Mouse (Mus musculus): ENCODE data around the gene Dpp9. TPM values are rescaled to one million over a fixed set of nuclear protein-coding genes. Genes with fewer than 3 reads are reported as not detected.

Dpp9 gene
- polyA plus RNA-seq, 1 experiment from 2014 or later: 26.3 TPM

DNA sequence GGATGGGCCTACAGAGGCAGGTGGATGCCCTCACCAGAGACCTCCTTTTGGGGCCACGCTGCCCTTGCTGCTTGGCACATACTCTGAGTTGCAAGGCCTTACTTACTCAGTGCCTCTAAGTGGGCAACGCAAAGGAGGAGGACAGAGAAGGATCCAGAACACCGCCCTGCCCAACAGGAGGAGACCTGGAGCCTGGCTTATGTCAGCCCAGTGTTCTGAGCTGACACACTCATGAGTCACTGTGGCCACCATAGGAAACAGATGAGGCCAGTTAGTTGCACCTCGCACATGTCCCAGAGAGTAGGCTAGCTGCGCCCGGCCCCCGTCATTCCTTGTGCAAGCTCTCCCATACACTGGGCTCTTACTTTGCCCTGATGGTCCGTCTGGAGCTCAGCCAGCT, 16.2 kb downstream of the Dpp9 start:
- Histone ChIP-seq H3K9me3 (no peaks in the 10 kb centered on the region), H3K4me3 (no peak overlapping the region), H3K9ac (no peak overlapping the region), H3K4me1 (replicated peaks) (no peaks in the 10 kb centered on the region), H3K27ac (replicated peaks) (no peak overlapping the region), H3K27me3 (no peaks in the 10 kb centered on the region), H3K4me2 (no peak overlapping the region), H3K36me3 (peaks cover 97% of the 10 kb centered on the region)
- 92% methylated on average over 8 of the region's 8 CpGs for WGBS
- no peak for ATAC-seq (ENCODE audit: low read depth)

DNA sequence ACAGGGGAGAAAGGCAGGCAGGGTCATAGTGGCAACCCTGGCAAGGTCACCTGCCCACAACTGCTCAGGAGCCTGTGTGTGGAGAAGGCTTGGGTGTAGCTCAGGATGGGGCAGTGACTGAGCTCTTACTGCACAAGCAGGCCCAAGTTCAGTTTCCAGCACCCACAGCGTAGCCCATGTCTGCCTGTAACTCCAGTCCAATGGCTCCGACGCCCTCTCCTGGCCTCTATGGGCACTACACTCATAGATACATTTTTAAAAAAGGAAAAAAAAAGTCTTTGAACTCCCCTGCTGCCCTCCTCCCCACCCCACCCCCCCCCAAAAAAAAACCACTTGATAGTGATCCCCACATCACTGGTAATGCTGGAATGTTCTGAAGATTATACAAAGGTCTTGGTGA, 17.1 kb downstream of the Dpp9 start:
- no peak overlapping the region for H3K4me2 ChIP-seq
- WGBS: 69% methylated on average over 3 of the region's 3 CpGs
- H3K36me3 ChIP-seq: peaks cover 97% of the 10 kb centered on the region

DNA sequence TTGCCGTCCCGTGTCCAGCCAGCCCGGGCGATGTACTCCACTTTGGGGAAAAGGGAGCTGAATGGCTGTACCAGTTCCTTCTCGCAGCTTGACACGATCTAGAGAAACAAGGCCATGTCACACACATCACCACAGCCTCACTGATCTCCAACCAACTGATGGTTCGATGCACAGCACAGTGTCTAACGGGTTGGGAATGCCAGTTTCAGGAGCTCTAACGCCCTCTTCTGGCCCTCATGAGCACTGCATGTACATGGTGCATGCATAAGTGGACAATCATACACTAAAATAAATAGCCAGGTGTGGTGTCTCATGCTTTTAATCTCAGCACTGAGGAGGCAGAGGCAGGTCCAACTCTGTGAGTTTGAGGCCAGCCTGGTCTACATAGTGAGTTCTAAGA, 18.1 kb downstream of the Dpp9 start:
- no peaks in the 10 kb centered on the region for H3K9me3 ChIP-seq
- WGBS: 86% methylated on average over 9 of the region's 9 CpGs
- H3K9ac ChIP-seq: no peak overlapping the region
- H3K27me3 ChIP-seq: no peaks in the 10 kb centered on the region
- H3K4me1 ChIP-seq (replicated peaks): no peaks in the 10 kb centered on the region
- H3K4me3 ChIP-seq: no peak overlapping the region
- peaks cover 97% of the 10 kb centered on the region for H3K36me3 ChIP-seq
- ATAC-seq (ENCODE audit: low read depth): no peak
- no peak overlapping the region for H3K27ac ChIP-seq (replicated peaks)
- H3K4me2 ChIP-seq: no peak overlapping the region

More for the DNA sequence above, 17.1 kb downstream of the Dpp9 start:
- no peaks in the 10 kb centered on the region for H3K27me3 ChIP-seq
- no peak overlapping the region for H3K27ac ChIP-seq (replicated peaks)
- no peak overlapping the region for H3K4me3 ChIP-seq
- H3K9me3 ChIP-seq: no peaks in the 10 kb centered on the region
- no peak overlapping the region for H3K9ac ChIP-seq
- no peaks in the 10 kb centered on the region for H3K4me1 ChIP-seq (replicated peaks)
- ATAC-seq (ENCODE audit: low read depth): no peak

DNA sequence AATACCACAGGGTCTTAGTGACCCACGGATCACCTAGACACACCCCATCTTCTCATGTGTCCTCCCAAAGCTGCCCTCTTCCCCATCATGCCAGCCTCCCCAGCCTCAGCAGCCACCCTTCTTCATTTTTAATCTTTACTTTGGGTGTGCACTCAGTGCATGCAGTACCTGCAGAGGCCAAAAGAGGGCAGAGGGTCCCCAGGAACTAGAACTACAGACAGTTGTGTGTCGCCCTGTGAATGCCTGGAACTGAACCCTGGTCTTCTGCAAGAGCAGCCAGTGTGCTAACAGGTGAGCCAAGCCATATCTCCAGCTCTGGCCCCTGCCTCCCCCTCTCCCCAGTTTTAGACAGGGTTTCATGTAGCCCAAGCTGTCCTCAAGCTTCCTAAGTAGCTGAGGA, 21.8 kb downstream of the Dpp9 start:
- Histone ChIP-seq H3K9me3 (no peaks in the 10 kb centered on the region), H3K36me3 (peaks cover 97% of the 10 kb centered on the region), H3K4me3 (no peak overlapping the region), H3K27me3 (no peaks in the 10 kb centered on the region), H3K4me1 (replicated peaks) (no peaks in the 10 kb centered on the region), H3K9ac (no peak overlapping the region), H3K27ac (replicated peaks) (no peak overlapping the region), H3K4me2 (no peak overlapping the region)
- no peak for ATAC-seq (ENCODE audit: low read depth)
- 58% methylated on average over 2 of the region's 2 CpGs for WGBS

DNA sequence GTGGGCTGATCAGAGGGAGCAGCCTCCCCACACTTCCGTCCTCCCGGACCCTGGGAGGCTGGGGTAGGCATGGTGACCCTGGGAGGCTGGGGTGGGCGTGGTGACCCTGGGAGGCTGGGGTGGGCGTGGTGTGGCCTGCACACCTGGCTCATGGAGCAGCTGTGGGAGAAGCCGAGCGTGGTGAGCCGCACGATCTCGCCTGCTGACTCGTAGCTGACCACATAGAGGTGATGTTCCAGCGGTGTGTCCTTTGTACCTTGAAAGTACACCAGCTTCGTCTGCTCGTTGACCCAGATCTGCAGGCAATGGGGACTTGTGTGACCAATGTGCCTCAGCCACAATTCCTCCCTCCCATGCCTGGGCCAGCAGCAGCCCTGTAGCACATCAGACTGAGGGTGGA, 23.9 kb downstream of the Dpp9 start:
- Histone ChIP-seq H3K4me1 (replicated peaks) (no peaks in the 10 kb centered on the region), H3K36me3 (peaks cover 100% of the 10 kb centered on the region), H3K4me3 (no peak overlapping the region), H3K9me3 (no peaks in the 10 kb centered on the region), H3K27me3 (no peaks in the 10 kb centered on the region), H3K27ac (replicated peaks) (no peak overlapping the region), H3K4me2 (no peak overlapping the region), H3K9ac (no peak overlapping the region)
- no peak for ATAC-seq (ENCODE audit: low read depth)
- WGBS: 94% methylated on average over 13 of the region's 13 CpGs

DNA sequence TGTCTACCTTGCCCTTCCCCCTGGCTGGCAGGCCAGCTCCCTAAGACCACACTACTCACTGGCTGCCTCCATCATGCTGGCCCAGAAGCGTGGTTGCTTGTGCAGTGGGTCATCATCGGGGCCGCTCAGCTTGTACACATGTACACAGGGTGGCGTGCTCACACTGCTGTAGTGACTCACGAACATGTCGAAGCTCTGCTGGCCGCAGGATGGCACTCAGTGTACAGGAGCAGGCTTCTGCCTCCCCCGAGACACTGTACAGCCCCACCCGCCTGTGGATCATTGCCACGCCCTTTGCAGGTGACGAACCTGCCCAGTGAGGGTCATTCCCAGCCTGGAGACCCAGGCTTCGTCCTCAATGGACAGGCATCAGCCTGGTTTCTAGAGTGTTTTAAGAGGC, 24.3 kb downstream of the Dpp9 start:
- Histone ChIP-seq H3K27me3 (no peaks in the 10 kb centered on the region), H3K9me3 (no peaks in the 10 kb centered on the region), H3K4me1 (replicated peaks) (no peaks in the 10 kb centered on the region), H3K27ac (replicated peaks) (no peak overlapping the region), H3K4me3 (no peak overlapping the region), H3K9ac (no peak overlapping the region), H3K36me3 (peaks cover 100% of the 10 kb centered on the region), H3K4me2 (no peak overlapping the region)
- WGBS: 92% methylated on average over 12 of the region's 12 CpGs
- ATAC-seq (ENCODE audit: low read depth): no peak

DNA sequence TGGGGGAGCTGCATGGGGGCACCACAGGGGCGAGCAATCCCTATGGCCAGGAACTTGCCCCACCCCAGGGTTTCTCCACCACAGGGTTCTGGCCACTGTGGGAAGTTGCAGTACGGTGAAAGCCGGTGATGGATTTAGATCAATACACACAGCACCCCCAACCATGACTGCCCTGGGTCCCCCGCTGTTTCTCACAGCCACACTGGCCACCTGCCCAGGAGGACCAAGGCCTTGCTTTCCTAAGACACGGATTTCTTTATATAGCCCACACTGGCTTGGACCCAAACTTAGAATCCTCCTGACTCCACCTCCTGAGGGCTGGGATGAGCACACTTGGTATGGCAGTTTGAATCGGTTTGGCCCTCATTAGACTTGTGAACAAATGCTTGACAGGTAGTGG, 27.4 kb downstream of the Dpp9 start:
- 94% methylated on average over 6 of the region's 6 CpGs for WGBS
- Histone ChIP-seq H3K27me3 (no peaks in the 10 kb centered on the region), H3K4me2 (no peak overlapping the region), H3K36me3 (peaks cover 97% of the 10 kb centered on the region), H3K4me3 (no peak overlapping the region), H3K27ac (replicated peaks) (no peak overlapping the region), H3K9me3 (no peaks in the 10 kb centered on the region), H3K9ac (no peak overlapping the region), H3K4me1 (replicated peaks) (no peaks in the 10 kb centered on the region; the same call in 1 of the 2 replicates)
- ATAC-seq (ENCODE audit: low read depth): no peak

DNA sequence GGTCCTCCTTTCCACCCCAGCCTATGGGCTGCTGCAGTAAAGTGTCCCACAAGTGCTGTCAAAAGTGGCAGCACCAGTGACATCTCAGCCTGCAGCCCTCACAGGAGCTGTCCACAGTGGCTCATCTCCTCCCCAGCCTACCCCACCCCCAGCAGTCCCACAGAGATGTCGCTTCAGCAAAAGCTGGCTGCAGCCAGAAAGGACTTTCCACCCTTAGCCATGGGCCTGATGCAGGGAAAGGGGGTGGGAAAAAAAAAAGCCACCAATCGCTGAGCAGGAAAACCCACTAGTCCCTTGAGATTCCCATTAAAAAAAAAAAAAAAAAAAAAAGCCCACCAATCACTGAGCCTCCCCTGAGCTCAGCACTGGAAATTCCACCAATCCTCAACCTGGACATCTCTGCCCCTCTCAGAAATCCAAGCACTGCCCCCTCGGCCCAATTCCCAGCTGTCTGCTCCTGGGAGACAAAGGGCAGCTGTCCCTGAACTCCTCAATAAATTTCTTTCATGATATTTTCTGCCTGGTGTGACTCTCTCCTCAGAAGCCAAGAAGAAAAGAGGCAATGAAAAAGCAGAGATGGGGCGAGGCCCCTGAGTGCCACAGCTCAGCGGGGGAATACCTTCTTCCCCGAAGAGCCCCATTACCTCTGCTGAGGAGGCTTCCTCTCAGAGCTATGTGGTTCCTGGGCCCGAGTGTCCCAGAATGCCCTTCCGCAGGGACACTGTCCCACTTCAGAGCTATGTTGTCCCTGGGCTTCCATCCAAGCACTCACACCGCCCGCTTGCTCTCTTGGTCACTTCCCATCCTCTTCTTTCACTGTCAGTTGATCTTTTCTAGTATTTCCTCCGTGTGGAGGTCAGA, 33.2 kb downstream of the Dpp9 start:
- H3K9ac ChIP-seq: peak overlapping the region; percentile 51; the same call in 1 of the 2 replicates
- H3K36me3 ChIP-seq: peaks cover 59% of the 10 kb centered on the region
- no peak overlapping the region for H3K4me3 ChIP-seq
- ATAC-seq (ENCODE audit: low read depth): peak; percentile 13; the same call in 1 of the 2 replicates
- peak overlapping the region; percentile 83 for H3K27ac ChIP-seq (replicated peaks)
- no peaks in the 10 kb centered on the region for H3K27me3 ChIP-seq
- no peaks in the 10 kb centered on the region for H3K9me3 ChIP-seq
- peaks cover 31% of the 10 kb centered on the region for H3K4me1 ChIP-seq (replicated peaks)
- WGBS: 19% methylated on average over 11 of the region's 11 CpGs
- peak overlapping the region; percentile 27; the same call in 1 of the 2 replicates for H3K4me2 ChIP-seq

DNA sequence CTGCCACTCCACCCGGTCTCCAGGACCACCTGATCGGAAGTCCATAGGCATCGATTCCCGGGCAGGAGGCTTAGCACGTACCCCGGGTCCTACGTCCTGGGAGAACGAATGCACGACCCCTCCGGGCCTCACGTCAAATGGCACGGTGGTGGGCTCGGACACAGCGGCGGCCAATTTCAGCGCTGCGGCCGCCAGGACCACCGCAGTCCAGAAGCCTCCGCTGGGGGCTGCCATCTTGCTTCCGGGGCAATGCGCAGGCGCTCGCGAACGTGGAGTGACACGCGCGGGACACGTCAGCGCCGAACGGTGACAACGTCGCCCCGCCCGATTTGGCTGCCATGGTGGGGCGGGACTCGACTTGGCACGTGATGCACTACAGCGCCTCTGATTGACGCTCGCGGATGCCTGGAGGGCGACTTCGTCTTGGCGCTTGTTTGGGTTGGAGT, 35.0 kb downstream of the Dpp9 start, which contains the start of gene Mydgf:
TSS of gene Mydgf (minus strand) at position 263 of the 446 bp plus-strand sequence.
- WGBS: under 1% methylated on average over 47 of the region's 47 CpGs
- peak; percentile 94 for ATAC-seq (ENCODE audit: low read depth)
- Histone ChIP-seq H3K9ac (peak within 1 kb of the TSS; percentile 88), H3K4me1 (replicated peaks) (peaks cover 31% of the 10 kb centered on the region), H3K9me3 (no peaks in the 10 kb centered on the region), H3K27ac (replicated peaks) (peak within 1 kb of the TSS; percentile 83), H3K27me3 (no peaks in the 10 kb centered on the region), H3K4me2 (peak within 1 kb of the TSS; percentile 94), H3K4me3 (peak within 1 kb of the TSS; percentile 88), H3K36me3 (peaks cover 59% of the 10 kb centered on the region)

DNA sequence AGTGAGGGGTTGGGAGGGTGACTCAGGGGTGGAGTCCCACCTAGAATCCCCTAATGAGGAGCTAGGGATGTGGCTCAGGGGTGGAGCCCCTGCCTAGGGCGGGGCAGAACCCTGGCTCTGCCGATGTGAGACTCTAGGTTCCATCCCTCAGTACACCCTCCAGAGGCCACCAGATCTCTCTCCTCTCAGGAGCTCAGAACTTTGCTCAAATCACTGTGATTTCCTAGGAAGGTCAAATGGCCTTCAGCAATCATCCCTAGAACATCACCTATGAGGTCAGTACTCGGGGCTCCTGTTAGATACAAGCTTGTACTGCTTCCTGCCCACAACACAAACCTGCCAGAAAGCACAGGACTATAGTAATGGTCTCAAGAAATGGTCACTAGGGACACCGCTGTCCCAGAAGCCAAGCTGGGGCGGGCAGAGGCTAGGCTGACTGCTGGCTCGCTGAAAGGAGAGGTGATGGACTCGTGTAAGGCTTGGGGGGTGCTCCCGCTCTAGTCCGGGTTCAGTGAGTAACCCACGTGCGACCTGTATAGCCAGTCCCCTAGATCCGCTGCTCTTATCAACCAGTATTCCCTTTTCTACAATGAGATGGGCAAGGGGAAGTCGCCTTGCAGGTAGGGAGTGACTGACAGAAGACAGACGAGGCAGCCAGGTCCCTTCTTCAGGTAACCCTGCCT, 35.6 kb downstream of the Dpp9 start:
- peak overlapping the region; percentile 94 for H3K4me2 ChIP-seq
- H3K4me3 ChIP-seq: peak overlapping the region; percentile 88
- no peaks in the 10 kb centered on the region for H3K9me3 ChIP-seq
- H3K27me3 ChIP-seq: no peaks in the 10 kb centered on the region
- peaks cover 57% of the 10 kb centered on the region for H3K36me3 ChIP-seq
- H3K27ac ChIP-seq (replicated peaks): peak overlapping the region; percentile 68
- H3K4me1 ChIP-seq (replicated peaks): peaks cover 31% of the 10 kb centered on the region
- H3K9ac ChIP-seq: peak overlapping the region; percentile 88
- WGBS: 3% methylated on average over 14 of the region's 14 CpGs
- peak; percentile 49 for ATAC-seq (ENCODE audit: low read depth)

DNA sequence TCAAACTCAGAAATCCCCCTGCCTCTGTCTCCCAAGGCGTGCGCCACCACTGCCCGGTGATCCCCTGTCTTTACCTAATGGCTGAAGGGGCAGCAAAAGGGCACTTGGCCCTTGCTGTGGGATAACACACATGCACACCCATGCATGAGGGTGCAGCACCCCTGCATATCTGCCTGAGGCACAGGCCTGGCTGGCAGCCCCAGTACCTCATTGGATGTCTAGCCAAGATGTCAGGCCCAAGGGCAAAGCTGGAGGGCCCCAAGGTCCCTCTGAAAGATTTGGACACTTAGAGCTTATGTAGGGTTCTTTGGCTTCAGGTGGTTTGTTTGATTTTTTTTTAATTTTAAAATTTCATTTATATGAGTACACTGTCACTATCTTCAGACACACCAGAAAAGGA, 43.3 kb downstream of the Dpp9 start:
- peaks cover 61% of the 10 kb centered on the region for H3K36me3 ChIP-seq
- no peaks in the 10 kb centered on the region for H3K9me3 ChIP-seq
- H3K9ac ChIP-seq: no peak overlapping the region
- H3K4me1 ChIP-seq (replicated peaks): peaks cover 12% of the 10 kb centered on the region
- no peak overlapping the region for H3K4me3 ChIP-seq
- WGBS: 99% methylated on average over 3 of the region's 3 CpGs
- no peak overlapping the region for H3K4me2 ChIP-seq
- H3K27ac ChIP-seq (replicated peaks): no peak overlapping the region
- ATAC-seq (ENCODE audit: low read depth): no peak
- no peaks in the 10 kb centered on the region for H3K27me3 ChIP-seq

DNA sequence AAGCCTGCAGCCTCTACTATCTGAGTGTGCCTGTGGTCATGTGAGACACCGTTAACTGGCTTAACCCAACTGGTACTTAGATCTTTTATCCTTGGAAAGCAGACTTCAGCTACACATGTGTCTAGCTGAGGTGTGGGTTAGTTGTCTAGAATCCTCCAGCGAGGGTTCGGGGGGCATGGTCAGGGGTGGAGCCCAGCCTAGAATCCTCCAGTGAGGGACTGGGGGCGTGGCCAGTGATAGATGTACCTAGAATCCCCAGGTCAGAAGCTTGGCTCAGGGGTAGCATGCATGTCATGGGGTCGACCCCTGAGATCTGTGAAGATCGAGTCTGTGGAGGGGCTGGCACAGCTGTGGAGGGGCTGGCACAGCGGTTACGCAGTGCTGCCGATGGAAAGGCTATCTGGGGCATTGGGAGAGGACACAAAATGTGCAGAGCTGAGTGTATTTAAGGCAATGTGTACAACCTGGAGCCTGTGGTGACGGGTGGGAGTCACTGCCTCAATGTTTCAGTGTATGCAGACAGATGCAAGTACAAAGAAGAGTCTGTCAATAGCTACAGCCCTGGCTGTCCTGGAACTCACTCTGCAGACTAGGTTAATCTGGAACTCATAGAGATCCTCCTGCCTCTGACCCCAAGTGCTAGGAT, 45.2 kb downstream of the Dpp9 start:
- Histone ChIP-seq H3K27me3 (no peaks in the 10 kb centered on the region), H3K36me3 (peaks cover 42% of the 10 kb centered on the region), H3K27ac (replicated peaks) (no peak overlapping the region), H3K9ac (no peak overlapping the region), H3K4me2 (no peak overlapping the region), H3K9me3 (no peaks in the 10 kb centered on the region), H3K4me1 (replicated peaks) (peaks cover 20% of the 10 kb centered on the region), H3K4me3 (no peak overlapping the region)
- ATAC-seq (ENCODE audit: low read depth): no peak
- WGBS: 57% methylated on average over 10 of the region's 10 CpGs

All from neural tube, embryonic 13.5 days (tissue).